Mouse (Mus musculus) ES-Bruce4 (cell line): Measurements from ENCODE around the gene Slc44a2.

Experiments used
- CTCF ChIP-seq: IDR thresholded peaks from one replicate; pipeline ENCODE4 v1.8.1; 2011; ENCODE audit warnings: low read depth, low read length
- POLR2A ChIP-seq: IDR thresholded peaks from one replicate; pipeline ENCODE4 v1.8.1; 2011; ENCODE audit warnings: low read length; ENCODE audit not compliant: insufficient read depth

DNA sequence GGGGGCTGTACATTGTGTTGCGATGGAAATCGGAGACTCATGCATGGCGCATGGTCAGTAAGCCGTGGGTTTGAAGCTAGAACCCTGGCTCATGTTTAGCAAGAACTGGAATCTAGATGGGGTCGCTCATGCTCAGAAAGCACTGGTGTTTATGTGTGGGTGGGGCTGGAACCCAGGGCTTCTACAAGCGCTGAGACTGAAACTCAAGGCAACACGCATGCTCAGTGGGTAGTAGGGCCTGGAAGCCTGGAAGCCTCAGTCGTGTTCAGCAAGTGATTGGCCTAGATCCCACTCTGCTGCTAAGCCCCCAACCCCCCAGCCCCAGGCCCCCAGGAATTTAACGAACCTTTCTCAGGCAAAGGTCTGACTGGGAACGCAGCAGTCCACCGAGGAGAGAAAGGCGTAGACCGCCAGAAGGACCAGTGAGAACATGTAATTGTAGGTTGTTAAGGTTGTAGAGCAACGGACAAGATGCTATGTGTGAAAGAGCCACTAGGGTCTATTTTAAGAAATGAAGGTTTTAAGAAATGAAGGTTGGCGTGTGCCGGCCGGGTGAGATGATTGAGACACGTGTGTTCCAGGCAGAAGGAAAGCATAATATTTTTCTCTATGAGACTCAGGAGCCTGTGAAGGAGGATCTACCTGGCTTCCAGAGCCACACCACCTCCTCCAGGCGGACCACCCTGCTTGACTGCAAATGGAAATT lies 1.9 kb downstream of the Slc44a2 start:
- TF ChIP-seq POLR2A (no peak), CTCF (no peak)
